Mouse (Mus musculus) urinary bladder, postnatal 4 days (tissue): ENCODE measurements around the gene Ppp1r37.
"Not testable (repeated sequence)": the region's sequence is repeated elsewhere in the genome, so short reads cannot be mapped to it uniquely, and the experiment has no call there.

Source experiments
- DNase-seq, 2 experiments: peaks; one replicate each; pipeline ENCODE4 v3.0.0; 2021 to 2022; ENCODE audit warnings: low spot score in 2 of 2

Ppp1r37 gene

DNA sequence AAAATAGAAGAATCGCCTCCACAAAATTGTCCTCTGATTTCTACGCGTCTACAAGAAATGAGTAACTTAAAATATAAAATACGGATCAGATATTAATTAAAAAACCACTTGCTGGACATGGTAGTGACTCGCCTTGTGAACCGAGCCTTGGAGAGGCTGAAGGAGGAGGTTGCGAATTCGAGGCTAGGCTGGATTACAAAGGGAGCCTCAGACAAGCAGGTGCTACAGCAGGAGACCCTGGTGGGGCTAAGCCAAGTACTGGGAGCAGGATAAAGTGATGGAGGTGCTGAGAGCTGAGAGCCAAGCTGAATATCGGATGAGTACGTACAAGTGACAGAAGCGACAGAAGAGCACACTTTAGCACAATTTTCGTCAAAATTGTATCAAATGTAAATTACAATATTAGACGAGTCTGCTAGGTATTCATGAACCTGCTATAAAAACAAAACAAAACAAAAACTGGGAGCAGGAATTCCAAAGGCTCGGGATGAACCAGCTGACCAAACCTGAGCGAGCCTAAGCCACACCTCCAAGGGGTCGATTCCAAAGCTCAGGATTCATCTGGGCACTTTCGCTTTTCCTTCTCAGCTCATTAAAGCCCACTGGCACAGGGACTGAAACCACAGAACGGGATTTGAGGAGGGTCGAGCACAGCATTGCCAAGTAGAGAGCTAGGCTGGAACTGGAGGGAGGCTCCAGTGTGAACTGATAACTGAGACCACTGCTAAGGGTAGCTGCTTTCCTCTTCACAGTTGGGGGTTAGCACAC lies at the start of gene Ppp1r37:
Gene Ppp1r37, minus strand, starts transcription at position 434 of the 768 bp plus-strand sequence.
- no peak for DNase-seq

DNA sequence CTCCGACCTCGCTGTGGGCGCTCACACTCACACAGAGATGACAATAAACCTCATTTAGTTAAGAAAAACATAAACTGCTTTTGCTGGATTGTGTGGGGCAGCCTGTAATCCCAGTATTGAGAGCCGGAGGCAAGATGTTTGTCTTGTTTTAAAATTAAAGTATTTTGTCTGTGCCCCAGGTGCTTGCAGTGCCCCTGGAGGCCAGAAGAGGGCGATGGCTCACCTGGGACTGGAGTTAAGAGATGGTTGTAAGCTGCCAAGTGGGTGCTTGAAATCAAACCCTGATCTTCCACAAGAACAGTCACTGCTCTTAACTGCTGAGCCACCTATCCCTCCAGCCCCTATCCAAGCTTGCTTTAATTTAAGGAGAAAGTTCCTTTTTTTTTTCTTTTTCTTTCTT lies 48.1 kb upstream of the Ppp1r37 start:
- DNase-seq = no peak

DNA sequence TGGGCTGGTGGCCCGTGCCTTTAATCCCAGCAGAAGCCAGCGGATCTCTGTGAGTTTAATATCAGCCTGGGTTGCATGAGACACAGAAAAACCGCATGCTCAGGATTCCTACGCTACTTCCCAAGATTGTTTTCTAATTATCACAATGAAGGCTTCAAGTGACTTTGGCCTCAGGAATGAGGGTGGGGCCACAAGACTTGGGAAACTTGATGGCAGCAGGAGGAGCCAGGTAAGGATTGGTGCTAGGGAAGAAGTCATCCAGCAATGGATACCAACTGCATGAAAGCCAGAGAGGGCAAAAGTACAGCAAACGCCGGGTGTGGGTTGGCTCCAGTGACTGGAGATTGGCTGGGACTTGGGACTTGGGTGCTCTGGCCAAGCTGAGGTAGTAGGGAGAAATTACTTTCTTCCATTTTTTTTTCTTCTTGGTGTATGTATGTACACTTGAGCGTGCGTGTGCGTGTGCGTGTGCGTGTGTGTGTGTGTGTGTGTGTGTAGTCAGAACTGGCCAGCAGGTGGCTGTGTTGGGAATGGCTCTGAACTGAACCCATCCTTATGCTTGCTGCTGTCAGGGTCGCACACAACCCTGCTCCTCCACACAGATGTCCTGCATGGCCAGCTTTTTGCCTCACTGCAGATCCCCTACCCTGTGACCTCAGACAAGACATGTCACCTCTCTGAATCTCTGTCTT lies 46.9 kb upstream of the Ppp1r37 start:
- DNase-seq = no peak

DNA sequence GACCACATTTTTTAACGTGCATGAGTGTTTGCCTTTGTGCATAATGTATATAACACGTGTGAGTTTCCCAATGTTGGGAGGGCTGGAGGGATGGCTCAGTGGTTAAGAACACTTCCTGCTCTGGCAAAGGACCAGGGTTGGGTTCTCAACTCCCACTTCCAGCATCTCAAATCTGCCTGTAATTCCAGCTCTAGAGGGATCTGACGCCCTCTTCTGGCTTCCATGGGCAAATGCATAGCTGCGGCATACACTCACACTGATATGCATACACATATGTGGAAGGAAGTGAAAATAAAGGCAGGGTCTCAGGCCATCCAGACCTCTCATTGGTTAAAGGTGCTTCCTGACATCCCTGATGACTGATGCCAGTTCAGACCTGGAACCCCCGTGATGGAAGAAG lies 44.4 kb upstream of the Ppp1r37 start:
- DNase-seq = no peak

DNA sequence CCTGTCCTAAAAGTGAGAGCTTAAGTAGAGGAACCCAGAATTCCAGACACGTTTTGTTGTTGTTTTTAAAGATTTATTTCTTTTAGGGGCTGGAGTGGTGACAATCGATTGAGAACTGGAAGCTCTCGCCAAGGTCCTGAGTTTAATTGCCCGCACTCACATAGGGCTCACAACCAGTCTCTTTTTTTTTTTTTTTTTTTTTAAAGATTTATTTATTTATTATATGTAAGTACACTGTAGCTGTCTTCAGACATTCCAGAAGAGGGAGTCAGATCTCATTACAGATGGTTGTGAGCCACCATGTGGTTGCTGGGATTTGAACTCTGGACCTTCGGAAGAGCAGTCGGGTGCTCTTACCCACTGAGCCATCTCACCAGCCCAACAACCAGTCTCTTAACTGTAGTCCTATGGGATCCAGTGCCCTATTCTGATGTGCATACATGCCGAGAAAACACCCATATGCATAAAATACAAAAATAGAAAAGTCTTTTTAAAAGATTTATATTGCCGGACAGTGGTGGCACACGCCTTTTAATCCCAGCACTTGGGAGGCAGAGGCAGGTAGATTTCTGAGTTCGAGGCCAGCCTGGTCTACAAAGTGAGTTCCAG lies 41.8 kb upstream of the Ppp1r37 start:
- not testable (repeated sequence) for DNase-seq

DNA sequence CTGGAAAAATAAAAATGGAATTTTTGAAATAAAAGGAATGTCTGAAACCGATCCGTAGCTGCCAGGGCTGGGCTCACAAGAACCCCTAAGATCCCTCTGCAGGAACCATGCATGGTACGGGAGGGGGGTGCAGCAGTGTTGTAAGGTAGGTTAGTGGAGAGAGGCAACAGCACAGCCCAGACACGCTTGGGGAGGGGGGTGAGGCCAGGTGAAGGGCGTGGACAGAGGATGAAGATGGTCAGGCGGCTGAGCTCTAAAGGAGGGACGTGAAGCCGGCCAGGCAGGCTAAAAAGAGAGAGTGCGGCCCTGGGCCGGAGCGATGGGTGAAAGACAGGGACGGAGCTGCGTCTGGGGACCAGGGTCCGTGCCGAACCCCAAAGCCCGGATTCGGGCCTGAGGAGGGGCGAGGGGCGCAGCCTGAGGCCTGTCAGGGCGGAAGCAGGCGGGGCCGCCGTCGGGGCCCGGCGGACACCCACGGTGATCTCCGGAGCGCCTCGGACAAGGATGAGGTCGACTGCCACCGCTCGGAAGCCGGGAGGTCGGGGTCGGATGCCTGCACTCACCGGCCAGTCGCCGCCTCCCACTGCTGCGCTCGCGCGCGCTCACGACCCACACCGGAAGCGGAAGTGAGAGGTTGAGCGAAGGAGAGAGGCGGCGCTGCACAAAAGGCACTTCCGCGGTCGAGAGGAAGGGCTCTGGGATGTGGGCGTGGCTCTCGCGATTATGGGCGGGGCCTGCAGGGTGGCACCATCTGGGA lies 41.2 kb upstream of the Ppp1r37 start, which contains the start of gene Clasrp:
Gene Clasrp, minus strand, starts transcription at position 638 of the 757 bp plus-strand sequence.
- DNase-seq = peak; percentile 94 to 98

DNA sequence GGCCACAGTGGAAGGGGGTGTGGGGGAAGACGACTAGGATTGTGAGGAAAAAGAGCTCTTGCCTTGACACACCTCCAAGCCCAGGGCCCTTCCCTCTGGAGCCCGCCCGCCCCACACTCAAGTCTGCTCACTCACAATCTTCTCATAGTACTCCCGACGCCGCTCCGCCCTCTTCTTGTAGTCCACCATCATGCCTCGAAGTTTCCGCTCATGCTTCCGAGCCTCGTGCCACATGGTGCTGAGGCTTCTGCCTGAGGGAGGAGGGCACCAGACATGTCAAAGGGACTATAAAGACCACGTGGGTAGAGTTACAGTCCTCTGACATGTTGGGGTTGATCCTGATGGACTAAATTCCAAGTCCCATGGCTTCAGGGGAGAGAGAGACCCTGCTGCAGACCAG lies 40.2 kb upstream of the Ppp1r37 start:
- no peak for DNase-seq

DNA sequence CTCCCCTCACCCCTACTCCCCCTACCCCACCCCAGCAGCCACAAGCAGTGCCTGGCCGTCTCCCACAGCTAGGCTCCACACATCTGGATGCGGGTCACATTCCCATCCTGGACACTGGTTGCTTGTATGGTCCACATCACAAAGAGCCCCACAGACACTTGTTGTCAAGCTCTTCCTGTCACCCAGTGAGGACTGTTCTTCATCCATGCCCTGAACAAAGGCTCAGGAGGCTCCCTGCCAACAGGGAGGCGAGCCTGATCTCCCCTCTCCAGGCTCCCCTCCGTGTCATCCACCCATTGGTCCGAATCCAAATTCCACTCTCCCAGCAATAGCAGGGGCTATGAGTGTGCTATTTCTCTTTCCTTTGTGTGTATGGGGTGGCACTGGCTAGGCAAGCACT lies 37.7 kb upstream of the Ppp1r37 start:
- no peak for DNase-seq

DNA sequence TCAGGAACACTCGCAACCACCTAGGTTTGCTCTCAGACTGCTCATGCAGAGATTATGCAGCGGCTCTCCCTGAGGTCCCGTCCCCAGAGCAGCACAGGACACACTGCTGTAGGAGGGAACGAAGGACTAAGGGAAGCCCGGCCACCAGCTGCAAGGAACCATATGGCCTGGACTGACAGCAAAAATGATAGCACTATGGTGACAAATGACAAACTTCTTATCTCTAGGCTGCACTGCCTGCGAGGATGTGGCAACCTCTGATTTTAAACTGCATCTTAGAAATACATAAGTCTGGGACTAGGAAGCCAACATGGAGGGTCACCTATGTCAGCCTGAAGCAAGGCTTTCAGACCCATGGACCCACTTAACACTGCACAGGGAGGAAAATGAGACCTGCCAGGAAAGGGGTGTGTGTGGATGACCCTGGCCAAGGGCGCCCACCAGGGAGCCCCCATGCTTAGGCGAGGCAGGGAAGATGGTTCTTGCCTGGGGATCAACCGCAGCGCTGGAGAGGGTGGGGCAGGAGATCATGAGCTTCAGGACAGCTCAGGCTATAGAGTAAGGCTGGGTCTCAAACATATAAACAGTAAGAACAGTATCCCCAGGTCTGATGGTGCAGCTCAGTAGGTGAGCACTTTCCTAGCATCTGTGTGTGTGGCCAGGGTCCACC lies 30.3 kb upstream of the Ppp1r37 start:
- no peak for DNase-seq

DNA sequence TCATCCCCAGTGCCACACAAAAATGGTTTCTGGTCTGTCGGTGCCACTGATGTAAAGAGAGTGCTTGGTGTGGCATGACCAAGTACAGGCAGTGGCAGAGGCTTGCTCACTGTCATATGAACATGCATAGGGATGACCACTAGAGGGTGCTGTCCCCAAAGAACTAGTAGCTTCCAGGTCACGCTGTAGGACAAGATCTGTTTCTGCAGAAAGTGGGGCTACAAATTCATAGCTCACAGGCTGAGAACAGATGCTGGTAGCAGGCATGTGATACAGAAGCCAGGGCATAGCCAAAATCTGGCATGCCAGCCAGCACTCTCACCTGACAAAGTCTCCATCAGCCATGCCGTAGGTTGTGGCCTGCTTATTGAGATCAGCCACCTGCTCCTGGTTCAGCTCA lies 27.0 kb upstream of the Ppp1r37 start:
- peak in 1 of 2 experiments; percentile 42 for DNase-seq

DNA sequence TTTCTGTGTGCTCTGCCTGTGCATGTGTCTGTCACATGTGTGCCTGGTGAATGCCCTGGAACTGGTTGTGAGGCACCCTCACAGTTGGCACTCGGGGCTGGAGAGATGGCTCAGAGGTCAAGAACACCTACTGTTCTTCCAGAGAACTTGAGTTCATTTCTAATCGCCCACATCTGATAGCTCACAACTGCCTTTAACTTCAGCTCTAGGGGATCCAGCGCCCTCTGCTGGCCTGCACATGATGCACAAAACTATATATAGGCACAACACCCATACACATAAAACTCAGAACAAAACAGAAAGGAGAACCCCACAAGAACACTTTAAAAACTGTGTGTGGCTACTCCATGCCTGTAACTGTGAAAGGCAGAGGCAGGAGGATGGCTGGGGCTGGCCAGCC lies 26.3 kb upstream of the Ppp1r37 start:
- DNase-seq = no peak

DNA sequence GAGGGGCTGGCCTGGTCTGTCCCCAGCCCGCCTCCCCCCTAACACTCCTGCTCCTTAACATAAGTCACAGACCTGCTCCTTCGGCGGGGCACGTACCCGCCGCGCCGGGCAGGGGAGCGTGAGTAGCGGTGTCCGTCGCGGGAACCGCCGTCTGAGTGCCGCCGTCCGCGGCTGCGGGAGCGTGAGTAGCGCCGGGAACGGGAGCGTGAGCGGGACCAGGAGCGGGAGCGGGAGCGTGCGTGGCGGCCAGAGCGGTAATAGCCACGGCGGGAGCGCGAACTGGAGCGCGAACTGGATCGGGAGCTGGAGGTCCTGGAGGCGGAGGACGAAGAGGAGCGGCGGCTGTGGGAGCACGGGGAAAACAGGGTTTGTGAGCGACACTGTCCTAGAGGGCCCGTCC lies 23.4 kb upstream of the Ppp1r37 start:
- no peak for DNase-seq

DNA sequence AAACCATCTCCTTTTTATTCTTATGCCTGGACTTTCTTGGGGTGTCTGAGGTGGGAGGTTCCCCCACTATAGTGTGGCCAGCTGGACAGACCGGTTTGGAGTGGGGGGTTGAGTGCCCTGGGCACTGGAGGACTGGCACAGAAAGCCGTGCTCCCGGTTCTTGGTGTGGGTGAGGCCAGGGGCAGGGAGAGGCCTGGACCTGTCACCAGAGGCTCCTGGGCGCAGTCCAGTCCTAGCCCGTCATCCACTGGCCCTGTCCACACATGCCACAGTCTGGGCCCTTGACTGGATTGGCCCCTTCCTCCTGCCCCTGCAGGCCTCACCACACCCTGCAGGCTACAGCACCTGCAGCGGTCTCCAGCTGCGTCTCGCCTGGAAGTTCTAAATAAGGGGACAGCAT lies 17.8 kb upstream of the Ppp1r37 start:
- DNase-seq = peak in 1 of 2 experiments; percentile 64

DNA sequence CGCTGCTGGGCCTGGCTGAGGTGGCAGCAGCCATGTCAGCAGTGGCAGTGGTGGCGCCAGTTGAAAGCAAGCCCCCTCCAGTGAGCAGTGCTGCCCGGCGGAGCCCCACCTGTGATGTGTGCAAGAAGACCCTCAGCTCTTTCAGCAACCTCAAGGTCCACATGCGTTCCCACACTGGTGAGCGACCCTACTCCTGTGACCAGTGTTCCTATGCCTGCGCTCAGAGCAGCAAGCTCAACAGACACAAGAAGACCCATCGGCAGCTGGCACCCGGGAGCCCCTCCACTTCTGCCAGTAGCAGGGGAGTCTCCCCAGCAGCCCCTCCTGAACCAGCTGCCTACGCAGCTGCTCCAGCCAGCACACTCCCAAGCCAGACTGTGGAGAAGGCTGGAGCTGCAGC lies 16.9 kb upstream of the Ppp1r37 start:
- no peak for DNase-seq

DNA sequence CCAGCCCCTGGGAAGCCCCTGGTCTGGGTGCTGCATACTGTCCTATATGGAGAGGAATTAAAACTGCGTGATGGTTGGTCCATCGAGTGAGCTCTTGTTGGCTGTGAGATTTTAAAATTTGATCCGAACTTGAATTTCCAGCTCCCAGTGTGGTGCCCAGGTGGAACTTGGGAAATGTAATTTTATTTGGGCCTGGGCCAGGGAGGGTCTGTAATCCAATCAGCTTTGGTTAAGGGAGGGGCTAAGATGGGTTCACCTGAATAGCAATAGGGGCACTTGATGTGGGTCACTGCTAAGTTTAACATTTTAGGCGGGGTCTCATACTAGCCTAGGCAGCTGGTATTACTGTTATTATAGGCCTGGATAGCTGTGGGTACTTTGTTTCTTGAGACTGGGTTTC lies 15.6 kb upstream of the Ppp1r37 start:
- no peak for DNase-seq

DNA sequence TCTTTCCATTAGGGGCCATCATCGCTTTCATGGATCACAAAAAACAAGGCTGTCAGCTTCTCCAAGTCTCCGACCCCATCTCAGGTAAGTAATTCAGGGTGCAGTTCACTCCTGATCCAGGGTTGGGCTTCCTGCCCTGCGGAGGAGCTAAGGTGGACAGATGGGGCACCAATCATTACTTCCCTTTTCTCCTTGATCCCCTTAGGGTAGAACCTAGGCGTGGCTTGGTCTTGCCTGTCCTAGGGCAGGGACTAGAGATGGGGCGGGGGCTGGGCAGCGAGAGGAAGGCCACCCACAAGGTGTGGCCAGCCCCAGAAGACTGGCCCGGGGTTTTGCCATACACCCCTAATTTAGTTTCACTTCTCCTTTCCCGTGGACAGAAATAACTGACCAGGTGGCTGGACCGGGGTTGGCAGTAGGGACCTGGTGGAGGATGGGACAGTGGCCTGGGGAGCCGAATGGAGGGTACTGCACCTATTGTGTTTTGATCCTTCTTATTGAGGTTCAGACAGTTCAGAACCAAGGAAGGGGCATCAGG lies 15.1 kb upstream of the Ppp1r37 start:
- DNase-seq = no peak

DNA sequence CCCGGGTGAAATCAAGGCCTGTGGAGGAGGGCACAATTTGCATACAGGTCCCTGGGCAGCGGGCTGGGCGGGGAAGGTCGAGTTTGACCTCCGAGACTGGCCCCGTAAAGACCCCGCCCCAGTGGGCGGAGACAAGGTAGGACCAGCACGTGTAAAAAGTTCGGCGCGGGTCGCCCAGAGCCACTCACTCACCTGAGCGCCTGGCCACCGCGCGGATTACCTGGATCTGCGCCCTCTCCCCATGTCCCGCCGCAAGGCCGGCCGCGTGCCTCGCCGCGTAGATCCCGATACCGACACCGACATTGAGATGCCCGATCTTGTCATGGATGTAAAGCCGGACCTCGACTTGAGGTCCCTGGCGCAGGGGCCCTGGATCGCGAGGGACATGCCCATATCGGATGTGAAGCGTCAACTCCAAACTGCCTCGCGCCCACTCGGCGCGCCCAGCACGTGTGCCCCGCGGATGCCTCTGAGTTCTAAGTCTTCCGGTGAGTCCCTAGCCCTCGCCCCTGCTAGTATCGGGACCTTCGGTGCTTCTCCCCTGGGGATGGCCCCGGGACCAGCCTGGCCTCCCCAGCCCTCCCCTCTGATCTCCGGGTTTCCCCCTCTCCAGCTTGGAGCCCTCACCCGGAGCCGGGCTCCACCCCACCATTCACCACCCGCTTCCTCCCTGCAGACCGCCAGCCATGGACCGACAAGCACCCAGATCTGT lies 14.4 kb upstream of the Ppp1r37 start, which contains the start of the genes Zfp296 and Gemin7:
Gene Zfp296, plus strand, starts transcription at position 147 of the 712 bp plus-strand sequence.
Gene Gemin7, minus strand, starts transcription at position 455 of the 712 bp plus-strand sequence.
- DNase-seq = no peak

DNA sequence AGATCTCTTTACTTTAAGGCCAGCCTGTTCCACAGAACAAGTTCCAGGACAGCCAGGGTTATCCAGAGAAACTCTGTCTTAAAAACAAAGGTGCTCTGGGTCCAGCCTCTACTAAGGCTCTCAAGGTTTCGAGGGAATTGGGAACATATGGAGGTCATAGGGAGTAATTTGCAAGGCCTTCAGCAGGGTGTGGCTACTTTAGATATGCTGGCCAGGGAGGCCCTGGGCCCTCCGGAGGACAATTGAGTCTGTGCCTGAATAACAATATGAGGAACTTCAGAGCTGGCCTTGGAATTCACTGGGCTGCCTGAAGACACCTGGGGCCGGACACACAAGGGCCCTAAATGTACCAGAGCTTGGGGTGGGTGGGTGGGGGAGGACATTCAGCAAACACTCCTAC lies 12.7 kb upstream of the Ppp1r37 start:
- no peak for DNase-seq

DNA sequence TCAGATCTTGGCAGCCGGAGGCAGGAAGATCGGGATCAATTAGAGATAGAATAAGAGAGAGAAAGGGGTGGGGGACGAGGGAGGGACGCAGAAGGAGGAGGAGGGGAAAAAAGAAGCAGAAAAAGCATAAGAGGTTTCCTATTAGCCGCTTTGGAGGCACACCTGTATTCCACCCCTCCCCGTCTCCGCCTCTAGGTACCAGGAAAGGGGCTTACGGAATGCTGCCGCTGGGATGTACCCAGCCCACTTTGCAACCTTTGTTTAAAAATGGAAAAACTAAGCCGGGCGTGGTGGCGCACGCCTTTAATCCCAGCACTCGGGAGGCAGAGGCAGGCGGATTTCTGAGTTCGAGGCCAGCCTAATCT lies 10.9 kb upstream of the Ppp1r37 start:
- no peak for DNase-seq
